Mouse (Mus musculus) forebrain, embryonic 16.5 days (tissue): ENCODE data around the gene Bcl7c. TPM values are rescaled to one million over a fixed set of nuclear protein-coding genes. Genes with fewer than 3 reads are reported as not detected.
A peak's percentile ranks its signal among the peaks of the same experiment; 100 is the strongest.
"Not testable (repeated sequence)": the region's sequence is repeated elsewhere in the genome, so short reads cannot be mapped to it uniquely, and the experiment has no call there.

ENCODE experiments used
- ATAC-seq: fragments of 200-750 bp; cut with Nextera tagmentation; 2 replicates; pipeline ENCODE4 v1.8.0; 2017; ENCODE audit warnings: mild to moderate bottlenecking, moderate library complexity
- H3K27ac ChIP-seq: fragments of 300-500 bp; sonication (generic); 2 replicates; pipeline ENCODE4 v1.5.1; 2014; ENCODE audit warnings: low read length, control low read depth
- H3K27me3 ChIP-seq: fragments of 300-500 bp; sonication (generic); replicated peaks from 2 replicates; pipeline ENCODE4 v1.6.1; 2014; ENCODE audit warnings: low read length; ENCODE audit not compliant: control insufficient read depth, insufficient read depth
- H3K36me3 ChIP-seq: fragments of 300-500 bp; sonication (generic); 2 replicates; pipeline ENCODE4 v1.6.1; 2014; ENCODE audit not compliant: control insufficient read depth, insufficient read depth
- H3K4me1 ChIP-seq: fragments of 300-500 bp; sonication (generic); replicated peaks from 2 replicates; pipeline ENCODE4 v1.6.1; 2014; ENCODE audit warnings: low read length; ENCODE audit not compliant: control insufficient read depth, insufficient read depth
- H3K4me2 ChIP-seq: fragments of 300-500 bp; sonication (generic); 2 replicates; pipeline ENCODE4 v1.6.1; 2014; ENCODE audit warnings: mild to moderate bottlenecking, low read length, control low read depth
- H3K4me3 ChIP-seq: fragments of 300-500 bp; sonication (generic); replicated peaks from 2 replicates; pipeline ENCODE4 v1.5.1; 2014; ENCODE audit warnings: mild to moderate bottlenecking, low read length, control low read depth
- H3K9ac ChIP-seq: fragments of 300-500 bp; sonication (generic); replicated peaks from 2 replicates; pipeline ENCODE4 v1.6.1; 2014; ENCODE audit warnings: low read depth, low read length, control low read depth
- H3K9me3 ChIP-seq: fragments of 300-500 bp; sonication (generic); 2 replicates; pipeline ENCODE4 v1.6.1; 2016; ENCODE audit warnings: low read length; ENCODE audit not compliant: control insufficient read depth
- WGBS: fragments of 180-500 bp; shearing (Covaris S2); extraction: QIAGEN DNeasy Blood & Tissue Kit; methylation state at CpG from one replicate; pipeline ENCODE4 v1.1.7; 2014; 5-methylcytosine and 5-hydroxymethylcytosine counted together
- polyA plus RNA-seq: library from polyadenylated mRNA; unstranded; fragments of >200 nt; fragmentation: Nextera tagmentation; extraction: Ambion mirVana; gene quantifications from 2 replicates; pipeline ENCODE4 v1.2.1, GENCODE M21; 2015

The Bcl7c gene
- polyA plus RNA-seq, 1 experiment from 2014 or later: 33.8 TPM

DNA sequence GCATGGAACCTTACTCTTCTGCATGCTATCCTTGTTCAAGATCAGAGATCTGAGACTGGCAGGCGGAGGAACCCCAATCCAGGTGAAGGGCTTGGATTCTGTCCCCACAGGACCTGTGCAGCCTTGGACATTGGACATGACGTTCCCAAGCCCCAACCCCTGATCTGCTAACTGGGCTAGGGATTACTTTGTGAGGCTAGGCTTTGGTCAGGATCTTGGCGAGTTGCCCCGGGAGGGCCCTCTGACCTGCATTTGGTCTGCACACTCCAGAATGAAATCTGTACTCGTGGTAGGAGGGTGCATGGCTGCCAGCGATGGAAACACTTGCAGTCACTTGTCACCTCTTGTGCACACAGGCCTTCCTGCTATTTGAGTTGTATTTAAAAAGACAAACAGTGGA lies 45.8 kb downstream of the Bcl7c start:
- peaks cover 3% of the 10 kb centered on the region; the same call in 1 of the 2 replicates for H3K36me3 ChIP-seq
- H3K9me3 ChIP-seq: no peaks in the 10 kb centered on the region
- H3K9ac ChIP-seq: no peak overlapping the region
- H3K4me3 ChIP-seq: no peak overlapping the region
- WGBS: 89% methylated on average over 6 of the region's 6 CpGs
- no peak for ATAC-seq
- H3K27ac ChIP-seq: no peak overlapping the region
- H3K4me2 ChIP-seq: no peak overlapping the region
- no peaks in the 10 kb centered on the region for H3K27me3 ChIP-seq
- no peaks in the 10 kb centered on the region for H3K4me1 ChIP-seq

DNA sequence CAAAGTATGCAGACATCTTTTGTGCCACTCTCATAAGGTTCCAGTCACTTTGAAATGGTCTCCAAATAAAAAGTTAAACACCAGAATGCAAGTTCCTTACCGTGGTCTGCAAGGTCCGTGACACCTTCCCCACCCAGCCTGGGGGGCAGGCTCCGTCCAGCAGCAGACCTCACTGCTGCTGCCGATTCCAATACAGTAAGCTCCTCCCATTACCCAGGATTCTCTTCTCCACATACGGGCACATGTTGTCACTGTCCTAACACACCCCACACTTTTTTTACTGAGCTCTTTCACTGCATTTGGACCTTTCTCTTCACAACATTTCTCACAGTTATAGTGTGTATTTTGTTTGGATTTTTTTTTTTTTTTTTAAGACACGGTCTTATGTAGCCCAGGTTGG lies 46.9 kb downstream of the Bcl7c start:
- 86% methylated on average over 6 of the region's 6 CpGs for WGBS

DNA sequence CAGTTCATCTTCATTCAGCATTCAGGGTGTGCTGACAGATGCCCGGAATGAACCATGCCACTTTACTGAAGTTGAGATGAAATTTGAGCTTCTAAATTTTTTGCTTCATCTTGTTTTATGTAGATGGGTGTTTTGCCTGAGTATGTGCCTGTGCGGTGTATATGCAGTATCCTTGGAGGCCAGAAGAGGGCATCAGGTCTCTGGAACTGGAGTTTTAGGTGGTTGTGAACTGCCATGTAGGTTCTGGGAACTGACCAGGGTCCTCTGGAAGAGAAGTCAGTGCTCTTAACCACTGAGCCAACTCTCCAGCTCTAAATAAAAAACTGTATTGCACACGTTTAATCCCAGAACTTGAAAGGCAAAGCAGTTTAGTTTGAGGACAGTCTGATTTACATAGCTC lies 47.9 kb downstream of the Bcl7c start:
- Histone ChIP-seq H3K4me1 (no peaks in the 10 kb centered on the region), H3K36me3 (peaks cover 3% of the 10 kb centered on the region; the same call in 1 of the 2 replicates), H3K9ac (no peak overlapping the region), H3K4me3 (no peak overlapping the region), H3K9me3 (no peaks in the 10 kb centered on the region), H3K4me2 (no peak overlapping the region), H3K27me3 (no peaks in the 10 kb centered on the region), H3K27ac (no peak overlapping the region)
- no peak for ATAC-seq
- 90% methylated on average over 3 of the region's 3 CpGs for WGBS

More for the DNA sequence above, 46.9 kb downstream of the Bcl7c start:
- Histone ChIP-seq H3K27me3 (no peaks in the 10 kb centered on the region), H3K27ac (no peak overlapping the region), H3K4me2 (no peak overlapping the region), H3K36me3 (peaks cover 3% of the 10 kb centered on the region; the same call in 1 of the 2 replicates), H3K9me3 (no peaks in the 10 kb centered on the region), H3K4me3 (no peak overlapping the region), H3K4me1 (no peaks in the 10 kb centered on the region), H3K9ac (no peak overlapping the region)
- ATAC-seq: no peak

DNA sequence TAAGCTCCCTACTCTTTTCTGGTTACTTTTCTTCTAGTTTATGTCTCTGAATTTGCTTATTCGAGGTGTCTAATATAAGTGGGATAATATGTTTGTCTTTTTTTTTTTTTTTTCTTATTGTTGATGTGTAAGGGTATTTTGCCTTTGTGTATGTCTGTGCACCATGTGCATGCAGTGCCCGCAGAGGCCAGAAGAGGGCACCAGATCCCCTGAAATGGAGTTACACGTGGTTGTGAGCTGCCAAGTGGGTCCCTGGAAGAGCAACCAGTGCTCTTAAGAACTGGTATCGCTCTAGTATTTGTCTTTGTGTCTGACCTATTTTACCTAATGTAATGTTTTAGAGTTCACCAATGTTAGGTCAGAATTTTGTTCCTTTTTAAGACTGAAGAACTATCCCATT lies 51.8 kb downstream of the Bcl7c start:
- Histone ChIP-seq H3K27ac (no peak overlapping the region), H3K4me1 (peaks cover 3% of the 10 kb centered on the region; the same call in 1 of the 2 replicates), H3K4me2 (no peak overlapping the region), H3K36me3 (no peaks in the 10 kb centered on the region), H3K4me3 (no peak overlapping the region), H3K27me3 (no peaks in the 10 kb centered on the region), H3K9ac (no peak overlapping the region), H3K9me3 (no peaks in the 10 kb centered on the region)
- no peak for ATAC-seq
- 37% methylated on average over 4 of the region's 4 CpGs for WGBS

DNA sequence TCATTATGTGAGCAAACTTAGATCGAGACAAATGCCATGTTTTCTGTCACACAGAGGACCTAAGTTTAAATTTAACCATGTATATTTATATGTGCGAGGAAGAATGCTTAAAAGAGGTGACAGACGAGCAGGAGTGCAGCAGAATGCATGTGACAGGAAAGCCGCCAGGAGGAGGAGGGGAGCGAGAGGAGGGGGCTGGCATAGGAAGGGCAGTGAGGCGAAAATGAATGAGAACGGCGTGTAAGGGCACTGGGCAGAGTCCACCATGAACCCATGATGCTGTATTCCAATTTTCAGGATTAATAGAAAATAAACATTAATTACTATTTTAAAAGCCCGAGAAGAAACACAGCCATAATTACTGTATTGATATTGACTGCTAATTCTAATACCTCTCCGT lies 54.4 kb downstream of the Bcl7c start:
- H3K9ac ChIP-seq: no peak overlapping the region
- no peaks in the 10 kb centered on the region for H3K36me3 ChIP-seq
- no peaks in the 10 kb centered on the region for H3K27me3 ChIP-seq
- no peak overlapping the region for H3K4me3 ChIP-seq
- H3K4me1 ChIP-seq: peaks cover 3% of the 10 kb centered on the region; the same call in 1 of the 2 replicates
- no peaks in the 10 kb centered on the region for H3K9me3 ChIP-seq
- 54% methylated on average over 10 of the region's 10 CpGs for WGBS
- no peak for ATAC-seq
- H3K4me2 ChIP-seq: no peak overlapping the region
- no peak overlapping the region for H3K27ac ChIP-seq

DNA sequence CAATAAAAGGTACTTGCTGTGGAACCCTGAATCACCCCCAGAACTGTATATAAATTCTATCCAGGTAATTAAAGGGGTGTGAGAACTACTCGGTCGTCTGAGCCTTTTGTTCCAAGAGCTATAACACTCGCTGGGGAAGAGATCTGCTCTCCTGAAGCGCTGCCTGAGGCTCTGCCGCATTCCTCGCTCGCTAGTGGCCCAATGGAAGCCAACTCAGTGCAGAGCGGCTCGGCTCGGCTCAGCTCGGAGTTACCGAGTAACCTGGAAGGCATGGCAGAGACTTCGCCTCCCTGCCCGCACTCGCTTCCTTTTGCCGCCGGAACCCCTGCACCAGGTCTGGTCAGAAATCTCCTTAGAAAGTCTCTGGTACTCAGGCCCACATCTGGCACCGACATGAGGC lies 56.7 kb downstream of the Bcl7c start:
- ATAC-seq: no peak
- Histone ChIP-seq H3K4me1 (peaks cover 3% of the 10 kb centered on the region; the same call in 1 of the 2 replicates), H3K36me3 (no peaks in the 10 kb centered on the region), H3K9me3 (no peaks in the 10 kb centered on the region), H3K27ac (no peak overlapping the region), H3K4me3 (no peak overlapping the region), H3K4me2 (peak overlapping the region; percentile 25), H3K9ac (no peak overlapping the region), H3K27me3 (no peaks in the 10 kb centered on the region)
- 13% methylated on average over 18 of the region's 18 CpGs for WGBS

DNA sequence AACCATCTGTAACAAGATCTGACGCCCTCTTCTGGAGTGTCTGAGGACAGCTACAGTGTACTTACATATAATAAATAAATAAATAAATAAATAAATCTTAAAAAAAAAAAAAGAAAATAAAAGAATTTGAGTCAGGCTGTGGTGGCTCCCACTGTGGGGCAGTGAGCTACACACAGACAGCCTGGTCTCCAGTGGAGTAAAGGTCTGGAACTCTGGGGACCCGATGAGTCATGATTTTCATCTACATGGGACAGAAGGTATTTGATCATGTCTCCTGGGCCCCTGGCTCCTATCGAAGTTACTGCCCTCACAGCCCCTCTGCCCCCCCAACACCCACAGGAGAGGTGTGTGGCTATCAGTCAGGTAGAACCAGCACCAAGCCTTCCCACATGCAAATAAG lies 57.1 kb downstream of the Bcl7c start:
- H3K27ac ChIP-seq: no peak overlapping the region
- ATAC-seq: no peak
- no peak overlapping the region for H3K4me2 ChIP-seq
- H3K4me1 ChIP-seq: peaks cover 3% of the 10 kb centered on the region; the same call in 1 of the 2 replicates
- 88% methylated on average over 2 of the region's 3 CpGs for WGBS
- no peak overlapping the region for H3K4me3 ChIP-seq
- H3K9me3 ChIP-seq: no peaks in the 10 kb centered on the region
- no peaks in the 10 kb centered on the region for H3K36me3 ChIP-seq
- H3K27me3 ChIP-seq: no peaks in the 10 kb centered on the region
- no peak overlapping the region for H3K9ac ChIP-seq

DNA sequence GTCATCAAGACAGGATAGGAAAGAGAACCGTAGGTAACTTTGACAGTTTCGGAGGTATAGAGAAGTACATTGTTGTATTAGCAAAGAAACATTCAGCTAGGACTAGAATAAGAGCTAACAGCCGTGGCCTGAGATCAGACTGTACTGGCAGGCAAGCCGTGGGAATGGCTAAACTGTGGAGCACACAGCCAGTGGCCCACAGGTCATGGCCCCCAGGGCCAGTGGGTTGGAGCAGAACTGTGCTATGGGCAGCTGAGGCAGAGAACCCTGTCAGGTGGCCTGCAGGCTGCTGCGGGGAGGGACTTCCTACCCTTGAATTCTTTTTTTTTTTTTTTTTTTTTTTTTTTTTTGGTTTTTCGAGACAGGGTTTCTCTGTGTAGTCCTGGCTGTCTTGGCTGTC lies 59.5 kb downstream of the Bcl7c start:
- ATAC-seq: no peak
- Histone ChIP-seq H3K4me2 (no peak overlapping the region), H3K9ac (no peak overlapping the region), H3K27ac (no peak overlapping the region), H3K4me1 (peaks cover 3% of the 10 kb centered on the region; the same call in 1 of the 2 replicates), H3K36me3 (no peaks in the 10 kb centered on the region), H3K27me3 (no peaks in the 10 kb centered on the region), H3K9me3 (no peaks in the 10 kb centered on the region), H3K4me3 (no peak overlapping the region)
- WGBS: 82% methylated on average over 5 of the region's 6 CpGs

DNA sequence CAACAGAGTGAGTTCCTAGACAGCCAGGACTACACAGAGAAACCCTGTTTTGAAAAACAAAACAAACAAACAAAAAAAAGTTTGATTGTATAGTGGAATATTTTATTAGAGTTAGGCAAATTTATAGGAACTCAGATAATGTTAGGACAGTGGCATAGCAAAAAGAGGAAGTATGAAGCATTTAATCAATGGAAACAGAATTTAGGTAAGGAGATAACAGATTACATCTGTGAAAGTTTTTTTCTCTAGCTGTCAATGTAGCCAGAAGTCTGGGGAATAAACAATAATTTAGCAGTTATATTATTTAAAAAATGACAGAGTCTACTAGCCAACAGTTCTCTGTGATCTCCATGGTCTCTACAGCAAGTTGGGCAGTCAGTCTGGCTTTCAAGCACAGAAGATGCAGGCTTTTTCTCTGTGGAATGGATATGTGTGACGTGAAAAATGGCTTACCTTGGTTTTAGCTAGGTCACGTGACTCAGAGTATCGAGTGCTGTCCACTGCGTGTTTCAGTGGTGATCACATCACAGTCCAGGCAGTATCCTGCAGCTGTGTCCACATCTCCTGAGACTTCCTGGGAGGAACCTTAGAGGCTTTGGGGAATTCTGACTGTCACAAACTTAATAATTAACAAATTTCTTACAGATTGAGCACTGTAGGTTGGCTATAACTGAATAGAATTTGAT lies 60.1 kb downstream of the Bcl7c start:
- Histone ChIP-seq H3K4me3 (no peak overlapping the region), H3K9me3 (no peaks in the 10 kb centered on the region), H3K4me2 (no peak overlapping the region), H3K27me3 (no peaks in the 10 kb centered on the region), H3K4me1 (peaks cover 3% of the 10 kb centered on the region; the same call in 1 of the 2 replicates), H3K36me3 (no peaks in the 10 kb centered on the region), H3K9ac (no peak overlapping the region), H3K27ac (no peak overlapping the region)
- WGBS: 83% methylated on average over 4 of the region's 4 CpGs
- ATAC-seq: no peak

DNA sequence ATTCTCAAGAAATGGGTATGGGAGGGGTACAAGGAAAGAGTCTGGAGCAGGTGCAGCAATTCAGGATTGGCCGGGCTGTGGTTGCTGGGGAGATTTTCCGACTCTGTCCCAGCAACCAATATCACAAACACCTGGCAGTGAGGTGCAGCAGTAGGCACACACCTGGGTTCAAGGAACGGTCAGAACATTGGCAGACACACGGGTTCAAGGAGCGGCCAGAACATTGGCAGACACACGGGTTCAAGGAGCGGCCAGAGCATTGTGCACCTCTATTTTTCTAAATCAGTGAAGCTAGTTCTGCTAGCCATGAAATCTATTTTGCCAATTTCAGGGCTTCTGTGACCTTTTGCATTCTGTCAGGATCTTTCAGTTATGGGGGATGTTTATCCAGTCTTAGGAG lies 61.2 kb downstream of the Bcl7c start:
- H3K27ac ChIP-seq, H3K27me3 ChIP-seq, H3K9me3 ChIP-seq, H3K9ac ChIP-seq, H3K4me3 ChIP-seq, H3K4me1 ChIP-seq, ATAC-seq, H3K4me2 ChIP-seq, H3K36me3 ChIP-seq: not testable (repeated sequence)
- 89% methylated on average over 7 of the region's 7 CpGs for WGBS
